Mouse (Mus musculus) forebrain, embryonic 13.5 days (tissue): ENCODE measurements at regions not wholly inside any gene's neighbourhood (a gene's known extent, or its start where the extent isn't known, plus 50 kb on each side); places are given as distances from the start of the nearest gene placed in this dataset.

Experiments
- ATAC-seq: fragments of 200-750 bp; cut with Nextera tagmentation; 2 replicates; pipeline ENCODE4 v1.8.0; 2017
- H3K27ac ChIP-seq: fragments of 300-500 bp; sonication (generic); 2 replicates; pipeline ENCODE4 v1.5.1; 2015; ENCODE audit warnings: inconsistent platforms, mild to moderate bottlenecking, moderate library complexity
- H3K27me3 ChIP-seq: fragments of 300-500 bp; sonication (generic); 2 replicates; pipeline ENCODE4 v1.6.1; 2015; ENCODE audit warnings: mild to moderate bottlenecking, inconsistent platforms
- H3K36me3 ChIP-seq: fragments of 300-500 bp; sonication (generic); 2 replicates; pipeline ENCODE4 v1.6.1; 2015; ENCODE audit warnings: mild to moderate bottlenecking, inconsistent platforms; ENCODE audit not compliant: poor library complexity, severe bottlenecking
- H3K4me1 ChIP-seq: fragments of 300-500 bp; sonication (generic); 2 replicates; pipeline ENCODE4 v1.6.1; 2015; ENCODE audit warnings: inconsistent platforms
- H3K4me2 ChIP-seq: fragments of 300-500 bp; sonication (generic); 2 replicates; pipeline ENCODE4 v1.6.1; 2015; ENCODE audit warnings: inconsistent platforms, mild to moderate bottlenecking, moderate library complexity
- H3K4me3 ChIP-seq: fragments of 300-500 bp; sonication (generic); 2 replicates; pipeline ENCODE4 v1.5.1; 2015; ENCODE audit warnings: mild to moderate bottlenecking, inconsistent platforms
- H3K9ac ChIP-seq: fragments of 300-500 bp; sonication (generic); 2 replicates; pipeline ENCODE4 v1.6.1; 2015; ENCODE audit warnings: mild to moderate bottlenecking, inconsistent platforms
- H3K9me3 ChIP-seq: fragments of 300-500 bp; sonication (generic); replicated peaks from 2 replicates; pipeline ENCODE4 v1.6.1; 2016; ENCODE audit warnings: inconsistent platforms
- WGBS: fragments of 180-500 bp; shearing (Covaris S2); methylation state at CpG from one replicate; pipeline ENCODE4 v1.1.7; 2015; 5-methylcytosine and 5-hydroxymethylcytosine counted together

GRCm38 (mm10) chr11:64829429-64829828 lies 149.4 kb upstream of the Elac2 start:
- Histone ChIP-seq H3K27me3 (no peaks in the 10 kb centered on the region), H3K27ac (no peak overlapping the region), H3K4me1 (peaks cover 9% of the 10 kb centered on the region; the same call in 1 of the 2 replicates), H3K9me3 (no peaks in the 10 kb centered on the region), H3K36me3 (no peaks in the 10 kb centered on the region), H3K9ac (no peak overlapping the region), H3K4me2 (no peak overlapping the region), H3K4me3 (no peak overlapping the region)
- 82% methylated on average over 5 of the region's 5 CpGs for WGBS
- ATAC-seq: no peak

GRCm38 (mm10) chr11:64832453-64832852 lies 146.4 kb upstream of the Elac2 start:
- Histone ChIP-seq H3K4me1 (peaks cover 9% of the 10 kb centered on the region; the same call in 1 of the 2 replicates), H3K36me3 (no peaks in the 10 kb centered on the region), H3K27ac (no peak overlapping the region), H3K27me3 (no peaks in the 10 kb centered on the region), H3K9me3 (no peaks in the 10 kb centered on the region), H3K4me3 (no peak overlapping the region), H3K9ac (no peak overlapping the region), H3K4me2 (no peak overlapping the region)
- WGBS: 56% methylated on average over 5 of the region's 5 CpGs
- no peak for ATAC-seq

GRCm38 (mm10) chr11:64833786-64834185 lies 145.1 kb upstream of the Elac2 start:
- Histone ChIP-seq H3K9me3 (no peaks in the 10 kb centered on the region), H3K27me3 (no peaks in the 10 kb centered on the region), H3K36me3 (no peaks in the 10 kb centered on the region), H3K4me3 (no peak overlapping the region), H3K4me2 (no peak overlapping the region), H3K4me1 (peaks cover 9% of the 10 kb centered on the region; the same call in 1 of the 2 replicates), H3K27ac (no peak overlapping the region), H3K9ac (no peak overlapping the region)
- no peak for ATAC-seq
- 39% methylated on average over 3 of the region's 3 CpGs for WGBS

GRCm38 (mm10) chr11:64836771-64837170 lies 142.1 kb upstream of the Elac2 start:
- Histone ChIP-seq H3K36me3 (no peaks in the 10 kb centered on the region), H3K9me3 (no peaks in the 10 kb centered on the region), H3K27me3 (no peaks in the 10 kb centered on the region), H3K4me1 (peaks cover 9% of the 10 kb centered on the region; the same call in 1 of the 2 replicates), H3K27ac (no peak overlapping the region), H3K9ac (no peak overlapping the region), H3K4me3 (no peak overlapping the region), H3K4me2 (no peak overlapping the region)
- ATAC-seq: no peak
- WGBS: 90% methylated on average over 8 of the region's 8 CpGs

- H3K4me2 ChIP-seq: no peak overlapping the region
- no peak overlapping the region for H3K9ac ChIP-seq
- 86% methylated on average over 2 of the region's 2 CpGs for WGBS
- no peaks in the 10 kb centered on the region for H3K9me3 ChIP-seq
- no peak overlapping the region for H3K27ac ChIP-seq
- no peaks in the 10 kb centered on the region for H3K4me1 ChIP-seq
- H3K4me3 ChIP-seq: no peak overlapping the region
- ATAC-seq: no peak
- no peaks in the 10 kb centered on the region for H3K36me3 ChIP-seq
- 0 out of 2 replicates have a peak, but pooled peaks cover 4% of the 10 kb centered on the region for H3K27me3 ChIP-seq
Measured at GRCm38 (mm10) chr11:64841092-64841491, 137.7 kb upstream of the Elac2 start.

- Histone ChIP-seq H3K27me3 (0 out of 2 replicates have a peak, but pooled peaks cover 4% of the 10 kb centered on the region), H3K9me3 (no peaks in the 10 kb centered on the region), H3K4me1 (no peaks in the 10 kb centered on the region), H3K9ac (no peak overlapping the region), H3K27ac (no peak overlapping the region), H3K36me3 (no peaks in the 10 kb centered on the region), H3K4me3 (no peak overlapping the region), H3K4me2 (no peak overlapping the region)
- 85% methylated on average over 18 of the region's 18 CpGs for WGBS
- ATAC-seq: no peak
Measured at GRCm38 (mm10) chr11:64842775-64843530, 135.9 kb upstream of the Elac2 start.

GRCm38 (mm10) chr11:64846577-64847147 lies 132.2 kb upstream of the Elac2 start:
- Histone ChIP-seq H3K27me3 (0 out of 2 replicates have a peak, but pooled peaks cover 4% of the 10 kb centered on the region), H3K27ac (no peak overlapping the region), H3K4me2 (no peak overlapping the region), H3K9ac (no peak overlapping the region), H3K9me3 (no peaks in the 10 kb centered on the region), H3K4me3 (no peak overlapping the region), H3K4me1 (no peaks in the 10 kb centered on the region), H3K36me3 (no peaks in the 10 kb centered on the region)
- peak; percentile 76; the same call in 1 of the 2 replicates for ATAC-seq
- 34% methylated on average over 7 of the region's 7 CpGs for WGBS

GRCm38 (mm10) chr11:64859636-64860035 lies 119.2 kb upstream of the Elac2 start:
- Histone ChIP-seq H3K4me1 (no peaks in the 10 kb centered on the region), H3K4me3 (no peak overlapping the region), H3K27ac (no peak overlapping the region), H3K36me3 (no peaks in the 10 kb centered on the region), H3K9me3 (no peaks in the 10 kb centered on the region), H3K4me2 (no peak overlapping the region), H3K9ac (no peak overlapping the region), H3K27me3 (no peaks in the 10 kb centered on the region)
- WGBS: 80% methylated on average over 3 of the region's 3 CpGs
- ATAC-seq: no peak

GRCm38 (mm10) chr11:64880674-64881073 lies 98.2 kb upstream of the Elac2 start:
- Histone ChIP-seq H3K27ac (no peak overlapping the region), H3K9ac (no peak overlapping the region), H3K9me3 (no peaks in the 10 kb centered on the region), H3K4me3 (no peak overlapping the region), H3K27me3 (no peaks in the 10 kb centered on the region), H3K36me3 (no peaks in the 10 kb centered on the region), H3K4me1 (no peaks in the 10 kb centered on the region), H3K4me2 (no peak overlapping the region)
- ATAC-seq: no peak
- 65% methylated on average over 8 of the region's 8 CpGs for WGBS

- no peaks in the 10 kb centered on the region for H3K36me3 ChIP-seq
- no peak overlapping the region for H3K27ac ChIP-seq
- WGBS: 70% methylated on average over 2 of the region's 2 CpGs
- ATAC-seq: no peak
- H3K4me3 ChIP-seq: no peak overlapping the region
- no peaks in the 10 kb centered on the region; the same call in 1 of the 2 replicates for H3K27me3 ChIP-seq
- H3K4me2 ChIP-seq: no peak overlapping the region
- H3K9ac ChIP-seq: no peak overlapping the region
- no peaks in the 10 kb centered on the region for H3K4me1 ChIP-seq
- no peaks in the 10 kb centered on the region for H3K9me3 ChIP-seq
Measured at GRCm38 (mm10) chr11:64884518-64884917, 94.3 kb upstream of the Elac2 start.

- no peaks in the 10 kb centered on the region for H3K36me3 ChIP-seq
Measured at GRCm38 (mm10) chr11:64889335-64890020, 89.4 kb upstream of the Elac2 start.

GRCm38 (mm10) chr11:64890776-64891175 lies 88.1 kb upstream of the Elac2 start:
- H3K9ac ChIP-seq: no peak overlapping the region
- 38% methylated on average over 3 of the region's 3 CpGs for WGBS
- no peaks in the 10 kb centered on the region for H3K9me3 ChIP-seq
- H3K4me1 ChIP-seq: no peaks in the 10 kb centered on the region
- no peak for ATAC-seq
- H3K27ac ChIP-seq: no peak overlapping the region
- H3K36me3 ChIP-seq: no peaks in the 10 kb centered on the region
- no peak overlapping the region for H3K4me3 ChIP-seq
- H3K27me3 ChIP-seq: no peaks in the 10 kb centered on the region; the same call in 1 of the 2 replicates
- no peak overlapping the region for H3K4me2 ChIP-seq

More at GRCm38 (mm10) chr11:64889335-64890020, 89.4 kb upstream of the Elac2 start:
- H3K4me1 ChIP-seq: no peaks in the 10 kb centered on the region
- H3K27me3 ChIP-seq: no peaks in the 10 kb centered on the region; the same call in 1 of the 2 replicates
- no peak overlapping the region for H3K9ac ChIP-seq
- ATAC-seq: no peak
- H3K4me2 ChIP-seq: no peak overlapping the region
- no peak overlapping the region for H3K27ac ChIP-seq
- 75% methylated on average over 11 of the region's 11 CpGs for WGBS
- no peak overlapping the region for H3K4me3 ChIP-seq
- H3K9me3 ChIP-seq: no peaks in the 10 kb centered on the region
